In the genomic region with DNA sequence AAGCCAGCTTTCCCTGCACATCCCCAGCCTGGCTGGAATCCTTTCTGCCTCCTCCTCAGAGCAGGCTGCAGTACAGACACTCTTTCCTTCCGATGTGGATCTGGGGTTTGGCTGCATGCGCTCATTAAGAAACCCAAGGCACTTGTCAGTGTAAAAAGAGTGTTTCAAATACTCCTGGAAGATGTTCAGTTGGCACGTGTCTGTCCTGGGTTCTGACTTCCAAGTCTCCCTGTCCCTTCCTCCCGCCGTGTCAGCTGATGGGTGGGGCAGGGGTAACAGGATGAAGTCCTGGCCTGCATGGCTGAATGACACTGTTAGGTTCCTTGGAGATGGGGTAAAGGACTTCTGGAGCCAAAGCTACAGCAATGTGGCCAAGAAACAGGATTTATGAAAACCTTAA, we compare ENCODE assay signal across 15 mouse cellular contexts. TPM values are rescaled to one million over a fixed set of nuclear protein-coding genes. Genes with fewer than 3 reads are reported as not detected.
DNase-seq lines count a peak whose midpoint lies in the region; ATAC-seq lines count a peak whose summit lies in the region.
"Had no signal": no experiment of that assay in that cellular context is flagged by ENCODE, and none has a peak within 500 bp of the region (broad histone marks: within the 10 kb centered on the region; RNA-seq: fewer than 3 reads in every experiment).

No protein-coding gene starts in this region.

- ATAC-seq in hindbrain, embryonic 13.5 days (ENCODE audit: low FRiP score): no peak

- peak; percentile 27 for DNase-seq in adrenal gland, postnatal 10 days
- no peak for DNase-seq in adrenal gland, adult 8-10 months
- DNase-seq in layer of hippocampus, postnatal 14 days (ENCODE audit: low spot score in 2 of 2): peak; percentile 4 to 7
- DNase-seq in layer of hippocampus, adult 9-10 months (ENCODE audit: low spot score): no peak
- peak; percentile 41 for DNase-seq in gastrocnemius, postnatal 10 days
- DNase-seq in lung, postnatal 36 days: peak; percentile 42
- no peak for DNase-seq in spleen, postnatal 14 days (ENCODE audit: low spot score in 2 of 2)

- no peaks in the 10 kb centered on the region for H3K36me3 ChIP-seq in hindbrain, embryonic 13.5 days
- H3K36me3 ChIP-seq: limb, embryonic 12.5 days; neural tube, embryonic 13.5 days had no signal

- WGBS in hindbrain, embryonic 13.5 days: 62% methylated on average over 5 of the region's 5 CpGs

- H3K9ac ChIP-seq in hindbrain, embryonic 13.5 days: no peak overlapping the region
- H3K9ac ChIP-seq: hindbrain, embryonic 14.5 days; limb, embryonic 12.5 days; neural tube, embryonic 13.5 days had no signal

- H3K27ac ChIP-seq in hindbrain, embryonic 13.5 days: no peak overlapping the region
- H3K27ac ChIP-seq: hindbrain, embryonic 14.5 days; kidney, postnatal 0 days; limb, embryonic 12.5 days; neural tube, embryonic 13.5 days had no signal

- H3K4me2 ChIP-seq in hindbrain, embryonic 13.5 days: no peak overlapping the region
- H3K4me2 ChIP-seq: hindbrain, embryonic 14.5 days; limb, embryonic 12.5 days; neural tube, embryonic 13.5 days had no signal

- H3K27me3 ChIP-seq in hindbrain, embryonic 13.5 days: no peaks in the 10 kb centered on the region
- H3K27me3 ChIP-seq: limb, embryonic 12.5 days; neural tube, embryonic 13.5 days had no signal

- H3K9me3 ChIP-seq in hindbrain, embryonic 13.5 days: no peaks in the 10 kb centered on the region
- H3K9me3 ChIP-seq: limb, embryonic 12.5 days; neural tube, embryonic 13.5 days had no signal

- no peak overlapping the region for H3K4me3 ChIP-seq in hindbrain, embryonic 13.5 days
- H3K4me3 ChIP-seq: limb, embryonic 12.5 days; neural tube, embryonic 13.5 days had no signal

- H3K4me1 ChIP-seq in hindbrain, embryonic 13.5 days (replicated peaks): no peaks in the 10 kb centered on the region
- H3K4me1 ChIP-seq: limb, embryonic 12.5 days; neural tube, embryonic 13.5 days had no signal

RNA-seq across cellular contexts. Expression of a gene that starts 30.4 kb away (rescaled TPM):
- total RNA-seq in adrenal gland, postnatal 10 days (2021): 10 to 100 TPM; 32.1 to 35.6 TPM
- 10 to 100 TPM; 40.5 to 55.6 (median 45.9) TPM for total RNA-seq in adrenal gland, adult 8-10 months (2022)
- 10 to 100 TPM; 79.4 to 81.1 TPM for total RNA-seq in layer of hippocampus, postnatal 14 days (2021)
- 10 to 100 TPM; 48.9 to 52.1 TPM for total RNA-seq in gastrocnemius, postnatal 10 days (2021)
- polyA plus RNA-seq in hindbrain, embryonic 13.5 days (2015; fragmentation: Nextera tagmentation; extraction: Ambion mirVana): 11.3 and 12.4 TPM in 2 replicates
- total RNA-seq: megakaryocyte-erythroid progenitor cell, adult 5-6 weeks had no signal

RNA-seq across cellular contexts. Expression of a gene that starts 46.2 kb away (rescaled TPM):
- not detected for total RNA-seq in adrenal gland, postnatal 10 days (2021)
- total RNA-seq in adrenal gland, adult 8-10 months (2022): not detected
- under 1 TPM in 1 of 2 experiments, not detected in 1; 0.39 TPM for total RNA-seq in layer of hippocampus, postnatal 14 days (2021)
- not detected for total RNA-seq in gastrocnemius, postnatal 10 days (2021)
- 1.1 and 1.2 TPM in 2 replicates for polyA plus RNA-seq in hindbrain, embryonic 13.5 days (2015; fragmentation: Nextera tagmentation; extraction: Ambion mirVana)
- total RNA-seq: adrenal gland, postnatal 36 days; common myeloid progenitor, adult 5-6 weeks; megakaryocyte-erythroid progenitor cell, adult 5-6 weeks had no signal
- polyA plus RNA-seq: kidney, postnatal 0 days; limb, embryonic 12.5 days had no signal

Comparison
In these comparisons a context has a peak if more than half of its experiments do, and no peak if none do; other contexts are left out.
1. DNase-seq: peak in adrenal gland, postnatal 10 days (single experiment), layer of hippocampus, postnatal 14 days (2 of 2), gastrocnemius, postnatal 10 days (single experiment) and lung, postnatal 36 days (single experiment); none in adrenal gland, adult 8-10 months (single experiment), layer of hippocampus, adult 9-10 months (single experiment) and spleen, postnatal 14 days (0 of 2).